Mouse (Mus musculus) lung, embryonic 14.5 days (tissue): ENCODE measurements around the gene Bid. TPM values are rescaled to one million over a fixed set of nuclear protein-coding genes. Genes with fewer than 3 reads are reported as not detected.

Experiments used
- ATAC-seq: fragments of 200-750 bp; cut with Nextera tagmentation; 2 replicates; pipeline ENCODE4 v1.8.0; 2017; ENCODE audit warnings: mild to moderate bottlenecking, moderate TSS enrichment, moderate library complexity; ENCODE audit not compliant: insufficient read depth
- DNase-seq: peaks from one replicate; pipeline ENCODE4 v3.0.0-alpha.2; 2015
- H3K27ac ChIP-seq: fragments of 300-500 bp; sonication (generic); 2 replicates; pipeline ENCODE4 v1.5.1; 2014; ENCODE audit warnings: low read depth, mild to moderate bottlenecking, moderate library complexity
- H3K27me3 ChIP-seq: fragments of 300-500 bp; sonication (generic); 2 replicates; pipeline ENCODE4 v1.6.1; 2014; ENCODE audit warnings: low read length, control low read depth; ENCODE audit not compliant: insufficient read depth
- H3K36me3 ChIP-seq: fragments of 300-500 bp; sonication (generic); 2 replicates; pipeline ENCODE4 v1.6.1; 2014; ENCODE audit warnings: control low read depth; ENCODE audit not compliant: insufficient read depth
- H3K4me1 ChIP-seq: fragments of 300-500 bp; sonication (generic); 2 replicates; pipeline ENCODE4 v1.6.1; 2014; ENCODE audit warnings: antibody characterized with exemption, control low read depth; ENCODE audit not compliant: insufficient read depth
- H3K4me2 ChIP-seq: fragments of 300-500 bp; sonication (generic); 2 replicates; pipeline ENCODE4 v1.6.1; 2014; ENCODE audit warnings: mild to moderate bottlenecking
- H3K4me3 ChIP-seq: fragments of 300-500 bp; sonication (generic); 2 replicates; pipeline ENCODE4 v1.5.1; 2014; ENCODE audit warnings: low read depth, low read length
- H3K9ac ChIP-seq: fragments of 300-500 bp; sonication (generic); 2 replicates; pipeline ENCODE4 v1.6.1; 2014
- H3K9me3 ChIP-seq: fragments of 300-500 bp; sonication (generic); 2 replicates; pipeline ENCODE4 v1.6.1; 2016; ENCODE audit warnings: low read depth, low read length, control low read depth
- CTCF ChIP-seq: IDR thresholded peaks from 2 replicates; pipeline ENCODE4 v1.5.1; 2016; ENCODE audit warnings: antibody characterized with exemption, low read depth
- WGBS: fragments of 180-500 bp; shearing (Covaris S2); extraction: QIAGEN DNeasy Blood & Tissue Kit; methylation state at CpG from one replicate; pipeline ENCODE4 v1.1.7; 2014; 5-methylcytosine and 5-hydroxymethylcytosine counted together
- polyA plus RNA-seq: library from polyadenylated mRNA; unstranded; fragments of >200 nt; fragmentation: Nextera tagmentation; extraction: Ambion mirVana; gene quantifications from 2 replicates; pipeline ENCODE4 v1.2.1, GENCODE M21; 2014

Gene Bid
- polyA plus RNA-seq, 1 experiment from 2014 or later: 18.1 TPM

GRCm38 (mm10) chr6:120955215-120955614 is 38.6 kb upstream of the Bid start:
- H3K27ac ChIP-seq: no peak overlapping the region
- H3K9me3 ChIP-seq: no peaks in the 10 kb centered on the region
- H3K4me2 ChIP-seq: no peak overlapping the region
- no peak for ATAC-seq
- H3K9ac ChIP-seq: no peak overlapping the region
- no peak for TF ChIP-seq CTCF
- H3K4me1 ChIP-seq: no peaks in the 10 kb centered on the region
- 63% methylated on average over 3 of the region's 3 CpGs for WGBS
- peak; percentile 29 for DNase-seq
- H3K36me3 ChIP-seq: peaks cover 74% of the 10 kb centered on the region
- no peaks in the 10 kb centered on the region for H3K27me3 ChIP-seq
- H3K4me3 ChIP-seq: no peak overlapping the region

- 88% methylated on average over 8 of the region's 8 CpGs for WGBS
- Histone ChIP-seq H3K4me3 (no peak overlapping the region), H3K4me2 (no peak overlapping the region), H3K36me3 (peaks cover 76% of the 10 kb centered on the region), H3K27me3 (no peaks in the 10 kb centered on the region), H3K9ac (no peak overlapping the region), H3K9me3 (no peaks in the 10 kb centered on the region), H3K4me1 (no peaks in the 10 kb centered on the region), H3K27ac (no peak overlapping the region)
- TF ChIP-seq CTCF: no peak
- ATAC-seq (no peak), DNase-seq (no peak)
Observed at GRCm38 (mm10) chr6:120954241-120954640, 37.6 kb upstream of the Bid start.

- Histone ChIP-seq H3K4me1 (no peaks in the 10 kb centered on the region), H3K9me3 (no peaks in the 10 kb centered on the region), H3K27ac (no peak overlapping the region), H3K27me3 (no peaks in the 10 kb centered on the region), H3K4me2 (no peak overlapping the region), H3K36me3 (peaks cover 77% of the 10 kb centered on the region), H3K4me3 (no peak overlapping the region), H3K9ac (no peak overlapping the region)
- DNase-seq: no peak
- no peak for TF ChIP-seq CTCF
- no peak for ATAC-seq
- 93% methylated on average over 6 of the region's 6 CpGs for whole genome bisulfite sequencing
Observed at GRCm38 (mm10) chr6:120952475-120952874, 35.8 kb upstream of the Bid start.

GRCm38 (mm10) chr6:120951311-120951710 is 34.7 kb upstream of the Bid start:
- 74% methylated on average over 6 of the region's 6 CpGs for WGBS
- Histone ChIP-seq H3K27me3 (no peaks in the 10 kb centered on the region), H3K9me3 (no peaks in the 10 kb centered on the region), H3K27ac (no peak overlapping the region), H3K4me3 (no peak overlapping the region), H3K9ac (no peak overlapping the region), H3K36me3 (peaks cover 78% of the 10 kb centered on the region), H3K4me1 (no peaks in the 10 kb centered on the region), H3K4me2 (no peak overlapping the region)
- TF ChIP-seq CTCF: no peak
- DNase-seq (peak; percentile 71), ATAC-seq (no peak)

- ATAC-seq: no peak
- no peak for TF ChIP-seq CTCF
- 91% methylated on average over 9 of the region's 9 CpGs for WGBS
- no peak overlapping the region for H3K9ac ChIP-seq
- no peaks in the 10 kb centered on the region for H3K9me3 ChIP-seq
- no peak overlapping the region for H3K27ac ChIP-seq
- H3K4me2 ChIP-seq: no peak overlapping the region
- H3K4me1 ChIP-seq: no peaks in the 10 kb centered on the region
- no peak for DNase-seq
- no peaks in the 10 kb centered on the region for H3K27me3 ChIP-seq
- H3K4me3 ChIP-seq: no peak overlapping the region
- H3K36me3 ChIP-seq: peaks cover 63% of the 10 kb centered on the region
Observed at GRCm38 (mm10) chr6:120945510-120945909, 28.9 kb upstream of the Bid start.

- Histone ChIP-seq H3K4me3 (no peak overlapping the region), H3K4me2 (no peak overlapping the region), H3K9me3 (no peaks in the 10 kb centered on the region), H3K36me3 (peaks cover 51% of the 10 kb centered on the region; the same call in 1 of the 2 replicates), H3K27ac (no peak overlapping the region), H3K27me3 (no peaks in the 10 kb centered on the region), H3K9ac (no peak overlapping the region), H3K4me1 (no peaks in the 10 kb centered on the region)
- ATAC-seq (no peak), DNase-seq (no peak)
- 83% methylated on average over 5 of the region's 5 CpGs for WGBS
- no peak for TF ChIP-seq CTCF
Observed at GRCm38 (mm10) chr6:120943964-120944363, 27.3 kb upstream of the Bid start.

GRCm38 (mm10) chr6:120943551-120943950 is 26.9 kb upstream of the Bid start:
- Histone ChIP-seq H3K4me3 (no peak overlapping the region), H3K4me1 (no peaks in the 10 kb centered on the region), H3K9ac (no peak overlapping the region), H3K27ac (no peak overlapping the region), H3K36me3 (peaks cover 47% of the 10 kb centered on the region; the same call in 1 of the 2 replicates), H3K27me3 (no peaks in the 10 kb centered on the region), H3K4me2 (no peak overlapping the region), H3K9me3 (no peaks in the 10 kb centered on the region)
- 60% methylated on average over 10 of the region's 10 CpGs for WGBS
- ATAC-seq (no peak), DNase-seq (no peak)
- no peak for TF ChIP-seq CTCF

GRCm38 (mm10) chr6:120943079-120943478 is 26.4 kb upstream of the Bid start:
- H3K4me2 ChIP-seq: no peak overlapping the region
- DNase-seq (no peak), ATAC-seq (no peak)
- H3K36me3 ChIP-seq: peaks cover 45% of the 10 kb centered on the region; the same call in 1 of the 2 replicates
- H3K4me3 ChIP-seq: no peak overlapping the region
- whole genome bisulfite sequencing: 78% methylated on average over 2 of the region's 2 CpGs
- no peak for TF ChIP-seq CTCF
- no peak overlapping the region for H3K9ac ChIP-seq
- no peaks in the 10 kb centered on the region for H3K4me1 ChIP-seq
- H3K9me3 ChIP-seq: no peaks in the 10 kb centered on the region
- no peaks in the 10 kb centered on the region for H3K27me3 ChIP-seq
- H3K27ac ChIP-seq: no peak overlapping the region
